Mouse (Mus musculus): Measurements from ENCODE around the gene Bola3.
A peak's percentile ranks its signal among the peaks of the same experiment; 100 is the strongest.

DNA sequence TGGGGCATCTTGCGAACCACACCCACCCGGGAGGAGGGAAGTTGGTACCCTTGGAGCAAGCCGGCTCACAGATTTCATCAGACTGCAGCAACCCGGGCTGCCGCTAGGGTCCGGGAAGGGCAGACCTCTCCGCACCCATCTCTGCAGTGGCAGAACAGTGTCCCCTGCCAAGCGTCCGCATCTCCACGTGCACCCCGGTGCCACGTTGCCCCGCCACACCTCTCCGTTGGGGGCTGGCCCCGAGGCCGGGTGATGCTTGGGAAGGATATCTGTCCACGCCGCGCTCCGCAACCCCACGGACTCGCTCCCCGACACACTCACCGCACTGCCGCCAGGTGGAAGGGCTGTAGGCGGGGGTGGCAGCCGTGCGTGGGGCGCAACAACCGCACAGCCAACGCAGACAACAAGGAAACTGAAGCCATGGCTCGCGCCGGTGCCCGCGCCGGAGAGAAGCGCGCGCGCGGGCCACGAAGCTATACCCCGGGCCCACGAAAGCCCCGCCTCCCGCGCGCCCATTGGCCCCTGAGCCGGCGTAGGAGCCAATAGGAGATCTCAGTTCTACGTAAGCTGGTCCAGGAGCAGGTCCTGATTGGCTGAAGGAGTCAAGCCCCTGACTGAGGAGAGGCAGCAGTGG, 31.7 kb upstream of the Bola3 start:
- peak; percentile 52 for TF ChIP-seq CTCF (conservative IDR thresholded peaks at IDR 0.05; ENCODE audit: low read length)
- TF ChIP-seq NANOG (IDR thresholded peaks at IDR 0.05; ENCODE audit: borderline replicate concordance, low read length) = no peak

All from E14TG2a.4 (cell line).